Mouse (Mus musculus) kidney, adult 2 months (tissue): ENCODE measurements around the gene Ly9. TPM values are rescaled to one million over a fixed set of nuclear protein-coding genes. Genes with fewer than 3 reads are reported as not detected.
A peak's percentile ranks its signal among the peaks of the same experiment; 100 is the strongest.

ENCODE experiments used
- DNase-seq: peaks from one replicate; pipeline ENCODE4 v3.0.0; 2021
- H3K27ac ChIP-seq: fragments of 200-500 bp; 2 replicates; pipeline ENCODE4 v1.5.1; 2012; ENCODE audit warnings: low read depth, low read length, control low read depth, inconsistent platforms; ENCODE audit not compliant: insufficient read depth
- H3K27me3 ChIP-seq: fragments of 200-500 bp; replicated peaks from 2 replicates; pipeline ENCODE4 v1.6.1; 2012; ENCODE audit warnings: mild to moderate bottlenecking, moderate library complexity, low read length, inconsistent platforms; ENCODE audit not compliant: control insufficient read depth, insufficient read depth
- H3K36me3 ChIP-seq: fragments of 200-500 bp; 2 replicates; pipeline ENCODE4 v1.6.1; 2012; ENCODE audit warnings: mild to moderate bottlenecking, moderate library complexity, low read length, inconsistent platforms; ENCODE audit not compliant: control insufficient read depth, insufficient read depth
- H3K4me1 ChIP-seq: fragments of 200-500 bp; 2 replicates; pipeline ENCODE4 v1.6.1; 2011; ENCODE audit warnings: low read length; ENCODE audit not compliant: control insufficient read depth, insufficient read depth
- H3K4me3 ChIP-seq: fragments of 200-500 bp; 2 replicates; pipeline ENCODE4 v1.5.1; 2011; ENCODE audit warnings: mild to moderate bottlenecking, low read depth, low read length, control low read depth; ENCODE audit not compliant: insufficient read depth
- CTCF ChIP-seq: fragments of 200-500 bp; conservative IDR thresholded peaks from 2 replicates; pipeline ENCODE4 v1.5.1; 2011; ENCODE audit warnings: low read depth, mild to moderate bottlenecking, control low read depth, low read length, moderate library complexity, mixed read lengths; ENCODE audit not compliant: insufficient read depth, insufficient read length
- POLR2A ChIP-seq: fragments of 200-500 bp; IDR thresholded peaks from one replicate; pipeline ENCODE4 v1.6.1; 2011; ENCODE audit warnings: low read depth, low read length, control low read depth
- WGBS: fragments of 180-500 bp; shearing (Covaris S2); methylation state at CpG from one replicate; pipeline ENCODE4 v1.1.7; 2018; 5-methylcytosine and 5-hydroxymethylcytosine counted together
- polyA plus RNA-seq: library from polyadenylated mRNA; depleted of rRNA; stranded (reverse); fragments of >200 nt; gene quantifications from 2 replicates; pipeline ENCODE4 v1.2.3, GENCODE M21; 2012

The Ly9 gene
- polyA plus RNA-seq, 1 experiment: 2.2 TPM

DNA sequence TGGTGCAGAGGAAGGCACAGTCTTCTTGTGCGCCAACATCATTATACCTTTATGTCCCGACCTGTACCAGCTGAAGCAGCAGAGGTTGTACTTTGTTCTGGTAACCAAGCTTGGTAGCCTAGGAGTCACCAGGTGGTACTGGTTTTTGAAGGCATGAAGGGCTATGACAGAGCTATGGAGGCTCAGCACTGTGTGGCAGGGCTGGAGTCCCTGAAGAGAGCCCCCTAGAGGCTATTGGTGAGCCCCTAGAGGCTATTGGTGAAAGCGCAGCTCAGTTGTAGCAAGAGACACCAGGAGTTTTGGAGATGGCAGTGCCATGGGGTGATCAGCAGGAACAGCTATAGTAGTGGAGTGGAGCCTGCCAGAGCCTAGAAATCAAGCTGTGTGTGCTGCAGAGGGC lies 43.0 kb downstream of the Ly9 start:
- WGBS: 65% methylated on average over 3 of the region's 3 CpGs
- TF ChIP-seq CTCF (peak; percentile 60), POLR2A (no peak)
- Histone ChIP-seq H3K4me1 (no peaks in the 10 kb centered on the region), H3K27me3 (no peaks in the 10 kb centered on the region), H3K27ac (no peak overlapping the region), H3K4me3 (no peak overlapping the region), H3K36me3 (no peaks in the 10 kb centered on the region)
- DNase-seq: peak; percentile 12

- H3K4me3 ChIP-seq: no peak overlapping the region
- H3K27ac ChIP-seq: no peak overlapping the region
- WGBS: 64% methylated on average over 2 of the region's 2 CpGs
- DNase-seq: no peak
- no peak for TF ChIP-seq CTCF
- no peak for TF ChIP-seq POLR2A
- H3K27me3 ChIP-seq: no peaks in the 10 kb centered on the region
- H3K4me1 ChIP-seq: no peaks in the 10 kb centered on the region
- no peaks in the 10 kb centered on the region for H3K36me3 ChIP-seq
These were observed 44.2 kb downstream of the Ly9 start for GRCm38 (mm10) chr1:171563042-171563441.

GRCm38 (mm10) chr1:171561639-171562225 lies 45.5 kb downstream of the Ly9 start:
- no peak for DNase-seq
- WGBS: 58% methylated on average over 7 of the region's 11 CpGs

DNA sequence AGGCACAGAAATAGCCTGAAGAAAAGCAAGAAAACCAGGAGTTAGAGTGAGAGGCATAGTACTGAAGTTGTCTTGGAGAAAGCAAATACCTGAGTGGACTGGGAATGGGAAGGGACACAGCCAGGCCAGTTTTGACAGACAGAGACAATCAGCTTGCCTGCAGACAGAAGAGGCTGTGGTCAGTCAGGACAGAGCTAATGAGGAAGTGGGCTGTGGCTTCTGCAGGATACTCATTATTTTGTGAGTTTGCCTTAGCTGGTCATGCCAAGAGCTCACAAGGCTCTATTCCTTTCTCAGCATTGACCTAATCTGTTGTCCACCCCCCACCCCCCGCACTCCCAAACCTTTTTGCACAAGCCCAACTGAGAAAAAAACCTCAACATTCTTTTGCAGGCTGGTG lies 46.0 kb downstream of the Ly9 start:
- Histone ChIP-seq H3K4me3 (no peak overlapping the region), H3K4me1 (no peaks in the 10 kb centered on the region), H3K27me3 (no peaks in the 10 kb centered on the region), H3K36me3 (no peaks in the 10 kb centered on the region), H3K27ac (no peak overlapping the region)
- WGBS: 82% methylated on average over 1 of the region's 1 CpGs
- DNase-seq: peak; percentile 28
- TF ChIP-seq POLR2A (no peak), CTCF (no peak)

More at GRCm38 (mm10) chr1:171561639-171562225, 45.5 kb downstream of the Ly9 start:
- Histone ChIP-seq H3K4me3 (no peak overlapping the region), H3K27me3 (no peaks in the 10 kb centered on the region), H3K4me1 (no peaks in the 10 kb centered on the region), H3K27ac (no peak overlapping the region), H3K36me3 (no peaks in the 10 kb centered on the region)
- TF ChIP-seq POLR2A (no peak), CTCF (no peak)

DNA sequence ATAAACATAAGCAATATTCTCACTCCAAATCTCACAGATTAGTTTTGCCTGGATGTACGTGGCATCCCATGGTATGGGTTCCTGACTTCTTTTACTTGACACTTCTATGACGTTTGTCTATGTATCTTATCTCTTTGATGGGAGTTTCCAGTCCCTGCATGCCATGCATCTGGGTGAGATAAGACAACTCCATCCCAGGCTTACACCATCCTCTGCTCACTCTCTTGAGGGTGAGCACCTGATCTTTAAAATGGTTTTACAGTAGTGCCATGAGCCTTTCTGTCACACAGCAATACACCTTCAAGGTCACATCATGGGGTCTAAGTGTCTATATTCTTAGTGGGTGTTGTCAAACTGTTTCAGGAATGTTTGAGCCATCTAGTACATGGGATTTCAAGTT lies 46.9 kb downstream of the Ly9 start:
- TF ChIP-seq CTCF (no peak), POLR2A (no peak)
- no peaks in the 10 kb centered on the region for H3K4me1 ChIP-seq
- 60% methylated on average over 2 of the region's 2 CpGs for WGBS
- no peak overlapping the region for H3K27ac ChIP-seq
- no peak for DNase-seq
- H3K27me3 ChIP-seq: no peaks in the 10 kb centered on the region
- H3K36me3 ChIP-seq: no peaks in the 10 kb centered on the region
- H3K4me3 ChIP-seq: no peak overlapping the region

GRCm38 (mm10) chr1:171558898-171559297 lies 48.3 kb downstream of the Ly9 start, which contains the start of gene Cd244a:
TSS of gene Cd244a (plus strand) at chr1:171559193.
- Histone ChIP-seq H3K27me3 (no peaks in the 10 kb centered on the region), H3K36me3 (no peaks in the 10 kb centered on the region)

GRCm38 (mm10) chr1:171558407-171558806 lies 48.8 kb downstream of the Ly9 start:
- H3K27me3 ChIP-seq: no peaks in the 10 kb centered on the region
- DNase-seq: no peak
- no peaks in the 10 kb centered on the region for H3K36me3 ChIP-seq
- TF ChIP-seq POLR2A (no peak), CTCF (no peak)
- H3K4me1 ChIP-seq: no peaks in the 10 kb centered on the region
- WGBS: 72% methylated on average over 6 of the region's 6 CpGs
- H3K4me3 ChIP-seq: no peak overlapping the region
- no peak overlapping the region for H3K27ac ChIP-seq

More at GRCm38 (mm10) chr1:171558898-171559297, 48.3 kb downstream of the Ly9 start, which contains the start of gene Cd244a:
- Histone ChIP-seq H3K27ac (no peak within 1 kb of the TSS), H3K4me3 (no peak within 1 kb of the TSS), H3K4me1 (no peaks in the 10 kb centered on the region)
- TF ChIP-seq POLR2A: no peak
- no peak for TF ChIP-seq CTCF
- WGBS: 72% methylated on average over 4 of the region's 4 CpGs
- DNase-seq: peak; percentile 12

GRCm38 (mm10) chr1:171556366-171556765 lies 50.8 kb downstream of the Ly9 start:
- no peak for DNase-seq
- no peaks in the 10 kb centered on the region for H3K4me1 ChIP-seq
- TF ChIP-seq POLR2A (no peak), CTCF (no peak)
- no peak overlapping the region for H3K4me3 ChIP-seq
- 80% methylated on average over 2 of the region's 2 CpGs for WGBS
- no peaks in the 10 kb centered on the region for H3K36me3 ChIP-seq
- H3K27ac ChIP-seq: no peak overlapping the region
- H3K27me3 ChIP-seq: no peaks in the 10 kb centered on the region
